Mouse (Mus musculus) adrenal gland, postnatal 25 days (tissue): ENCODE data around the gene Capza3. TPM values are rescaled to one million over a fixed set of nuclear protein-coding genes. Genes with fewer than 3 reads are reported as not detected.

Experiments used
- DNase-seq: peaks from one replicate; pipeline ENCODE4 v3.0.0; 2021; ENCODE audit warnings: mixed read lengths
- long read RNA-seq: library from polyadenylated mRNA; stranded (forward); transcript quantifications from one replicate; pipeline ENCODE4 v2.0.0, GENCODE M21; 2021
- total RNA-seq: library from RNA; stranded (reverse); gene quantifications from 2 replicates; pipeline ENCODE4 v1.2.3, GENCODE M21; 2021

Capza3 gene
- total RNA-seq, result not detected in 2 replicates
- long read RNA-seq, result 0 reads

DNA sequence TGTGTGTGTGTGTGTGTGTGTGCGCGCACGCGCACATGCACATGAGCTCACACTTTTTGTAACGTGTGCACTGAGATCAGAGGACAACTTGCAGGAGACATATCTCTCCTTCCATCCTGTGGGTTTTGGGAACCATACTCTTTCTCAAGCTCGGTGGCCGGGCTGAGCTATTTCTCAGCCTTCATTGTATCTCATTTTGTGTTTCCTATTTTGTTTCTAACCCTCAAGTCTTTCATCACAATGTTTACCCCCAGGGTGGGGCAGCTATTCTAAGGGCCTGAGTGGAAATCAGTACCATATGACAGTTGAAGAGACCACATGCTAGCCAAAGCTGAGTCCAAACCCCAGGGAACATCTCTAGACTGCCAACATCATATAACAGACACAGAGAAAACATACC lies at the start of gene Capza3:
Capza3 (plus strand) TSS at position 301 of the 400 bp plus-strand sequence.
- DNase-seq, result no peak

DNA sequence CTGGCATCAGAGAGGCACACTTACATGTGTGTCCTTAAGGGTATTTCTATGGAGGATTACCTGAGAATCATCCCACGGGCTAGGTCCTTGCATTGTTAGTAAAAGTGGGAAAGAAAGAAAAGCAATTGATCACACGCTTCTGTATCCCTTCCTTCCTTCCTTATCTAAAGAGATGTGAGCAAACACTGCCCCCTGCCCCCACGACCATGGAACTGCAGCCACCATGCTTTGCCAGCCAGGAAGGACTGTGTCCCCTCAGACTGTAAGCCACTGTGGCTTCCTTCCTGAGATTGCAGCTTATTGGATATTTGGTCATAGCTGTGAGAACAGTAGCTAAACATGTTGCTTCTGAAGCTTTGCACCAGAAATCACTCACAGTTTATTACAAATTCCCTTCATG lies 35.9 kb upstream of the Capza3 start:
- no peak for DNase-seq

DNA sequence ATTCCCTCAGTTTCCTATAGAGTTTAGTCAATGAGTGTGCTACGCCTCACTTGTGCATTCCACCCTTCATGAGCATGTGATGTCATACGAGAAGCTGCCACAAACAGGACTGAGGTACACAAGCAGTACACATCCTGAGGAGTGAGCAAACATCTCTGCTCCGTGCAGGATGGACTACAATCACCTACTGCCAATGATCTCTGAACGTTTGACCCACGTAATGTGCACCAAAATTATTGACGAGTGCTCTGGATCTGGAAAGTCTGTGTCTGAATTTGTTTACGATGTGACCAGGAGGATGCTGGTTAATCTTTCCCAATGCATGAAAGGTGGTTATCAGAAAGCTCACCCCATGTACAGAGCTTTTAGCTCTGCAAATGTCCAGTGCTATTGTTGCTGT lies 16.6 kb upstream of the Capza3 start:
- no peak for DNase-seq

DNA sequence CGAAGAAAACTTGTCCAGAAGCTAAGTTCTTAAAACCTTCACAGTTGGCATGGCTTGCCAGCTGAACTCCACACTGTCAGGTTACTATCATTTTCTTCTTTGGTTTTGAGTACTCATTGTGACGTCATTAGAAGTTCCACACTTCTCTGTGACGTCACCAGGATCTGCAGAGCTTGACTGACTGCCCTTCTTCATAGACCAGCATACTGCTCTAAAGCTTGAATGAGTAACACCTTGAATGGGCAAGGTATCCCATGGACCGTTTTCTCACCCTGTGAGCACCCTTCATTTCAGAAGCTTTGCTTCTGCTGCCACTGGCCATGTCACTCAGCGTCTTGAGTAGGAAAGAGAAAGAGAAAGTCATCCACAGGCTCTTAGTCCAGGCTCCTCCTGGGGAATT lies 305 bp downstream of the Capza3 start, which contains the start of gene Plcz1:
Plcz1 (minus strand) TSS at position 101 of the 400 bp plus-strand sequence.
- no peak for DNase-seq

DNA sequence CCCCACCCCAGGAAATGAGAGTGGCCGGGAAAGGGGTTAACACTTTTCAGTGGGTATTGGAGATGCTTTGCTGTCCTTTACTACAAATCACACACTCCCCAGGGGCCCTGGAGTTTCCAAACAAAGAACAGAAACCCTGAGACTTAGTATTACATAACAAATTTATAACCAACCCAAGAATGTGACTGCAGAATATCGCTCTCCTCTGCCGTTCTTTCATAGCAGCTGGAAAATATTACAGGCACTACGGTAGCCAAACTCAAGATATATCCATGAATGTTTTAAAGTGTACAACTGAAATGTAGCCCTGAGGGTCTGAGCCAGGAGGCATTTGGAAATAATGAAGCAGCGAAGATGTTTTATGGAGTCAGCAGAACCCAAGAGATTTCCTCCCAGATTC lies 10.4 kb downstream of the Capza3 start:
- no peak for DNase-seq

DNA sequence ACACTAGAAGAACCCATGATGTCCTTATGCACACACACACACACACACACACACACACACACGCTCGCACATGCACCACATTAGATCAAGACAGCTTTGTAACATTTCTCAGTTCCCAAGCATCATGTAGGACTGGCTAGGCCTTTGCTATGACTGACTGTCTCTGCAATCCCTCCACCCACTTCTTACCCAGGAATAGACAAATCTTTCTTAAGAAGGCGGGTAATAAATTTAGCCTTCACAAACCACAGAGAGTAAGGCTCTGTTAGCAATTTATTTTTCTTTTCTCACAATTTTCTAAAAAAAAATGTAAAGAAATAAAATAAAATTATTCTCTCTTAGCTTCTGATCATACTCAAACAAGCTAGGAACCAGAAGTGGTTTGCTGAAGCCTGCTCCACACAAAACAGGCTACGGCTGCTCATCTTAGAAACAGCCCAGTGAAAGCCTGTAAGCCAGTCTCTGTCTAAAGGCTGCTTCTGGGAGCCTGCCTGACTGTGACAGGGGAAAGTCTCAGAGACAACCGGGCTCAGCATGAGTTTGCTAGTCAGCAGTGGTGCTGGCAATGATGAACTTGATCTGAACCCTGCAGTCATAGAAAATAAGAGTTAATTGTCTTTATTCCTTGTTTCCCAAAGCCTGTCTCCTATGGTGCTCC lies 13.3 kb downstream of the Capza3 start:
- DNase-seq, result no peak

DNA sequence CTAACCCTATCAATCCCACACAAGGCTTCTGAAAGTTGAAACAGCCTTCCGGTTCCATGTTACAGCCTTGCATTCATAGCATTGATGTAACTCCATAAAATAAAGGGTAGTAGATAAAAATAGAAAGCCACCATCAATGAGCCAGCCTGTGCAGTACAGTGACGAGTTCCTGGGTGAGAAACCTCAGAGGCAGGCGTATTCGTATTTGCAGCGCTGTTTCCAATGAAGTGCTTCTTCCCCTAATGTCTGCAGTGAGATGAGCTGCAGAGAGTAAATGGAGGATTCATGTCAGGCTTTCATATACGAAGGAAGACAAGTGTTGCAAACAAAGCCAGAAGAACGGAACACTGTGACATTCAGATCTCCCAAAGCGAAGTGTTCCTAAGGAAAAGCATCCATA lies 28.1 kb downstream of the Capza3 start:
- no peak for DNase-seq

DNA sequence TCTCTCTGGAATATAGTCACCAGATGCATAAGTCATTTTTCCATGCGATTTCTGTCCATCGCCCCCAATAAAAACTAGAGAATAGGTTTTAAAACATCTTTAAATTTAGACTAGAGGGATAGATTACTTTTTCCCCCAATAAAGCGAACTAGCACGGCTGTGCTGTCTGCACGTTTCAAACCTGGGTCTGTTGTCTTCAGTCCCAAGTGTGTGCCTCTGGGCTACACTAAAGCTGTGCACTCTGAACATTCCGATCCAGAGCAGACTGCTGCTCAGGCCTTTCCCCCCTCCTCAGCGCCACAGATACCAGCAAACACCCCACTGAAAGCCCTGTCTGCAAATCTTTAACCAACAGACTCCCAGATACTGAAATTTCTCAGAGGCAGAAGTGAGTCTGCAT lies 39.9 kb downstream of the Capza3 start:
- DNase-seq, result no peak

DNA sequence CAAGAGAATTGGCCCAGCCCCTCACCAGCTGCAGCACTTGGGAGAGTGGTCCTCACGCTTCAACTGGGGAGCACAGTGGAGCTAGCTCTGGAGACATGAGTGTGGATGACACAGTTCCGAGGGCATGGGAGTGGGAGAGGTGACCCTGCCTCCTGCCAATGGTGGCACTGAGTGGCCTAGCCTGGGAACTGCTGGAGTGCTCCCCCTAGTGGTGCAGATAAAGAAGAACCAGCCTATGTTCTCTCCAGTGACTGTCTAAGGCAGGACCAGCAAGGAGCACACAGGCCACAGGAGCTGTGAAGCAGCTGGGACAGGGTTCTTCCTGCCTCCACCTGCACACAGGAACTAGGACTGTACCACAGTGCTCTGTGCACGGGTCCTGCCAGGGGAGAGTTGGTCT lies 40.7 kb downstream of the Capza3 start:
- DNase-seq, result no peak

DNA sequence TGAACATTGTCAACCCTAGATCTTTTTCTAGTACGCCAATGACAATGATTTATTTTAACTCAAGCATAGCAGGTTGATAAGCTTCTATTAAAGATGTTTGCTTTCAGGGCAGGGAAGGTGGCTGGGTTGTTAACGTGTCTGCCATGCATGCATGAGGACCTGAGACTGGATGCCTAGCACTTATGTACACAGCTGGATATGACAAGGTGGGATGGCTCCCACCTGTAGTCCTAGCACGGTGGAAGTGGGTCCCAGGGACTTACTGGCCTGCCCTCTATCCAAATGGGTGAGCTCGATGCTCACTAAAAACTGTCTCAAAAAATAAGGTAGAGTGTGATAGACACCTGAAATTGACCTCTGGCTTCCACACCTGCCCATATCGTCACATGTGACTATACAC lies 48.8 kb downstream of the Capza3 start:
- DNase-seq, result no peak

Other genes starting within 250 kb of the Capza3 start
- not detected in 2 replicates for gene Plcz1, start 205 bp downstream of the Capza3 start, total RNA-seq